Mouse (Mus musculus) thymus, postnatal 36 days (tissue): ENCODE data around the gene Cog4.

Source experiments
- DNase-seq, 2 experiments: peaks; one replicate each; pipeline ENCODE4 v3.0.0; 2022; ENCODE audit warnings: mixed read lengths in 2 of 2

Gene Cog4

DNA sequence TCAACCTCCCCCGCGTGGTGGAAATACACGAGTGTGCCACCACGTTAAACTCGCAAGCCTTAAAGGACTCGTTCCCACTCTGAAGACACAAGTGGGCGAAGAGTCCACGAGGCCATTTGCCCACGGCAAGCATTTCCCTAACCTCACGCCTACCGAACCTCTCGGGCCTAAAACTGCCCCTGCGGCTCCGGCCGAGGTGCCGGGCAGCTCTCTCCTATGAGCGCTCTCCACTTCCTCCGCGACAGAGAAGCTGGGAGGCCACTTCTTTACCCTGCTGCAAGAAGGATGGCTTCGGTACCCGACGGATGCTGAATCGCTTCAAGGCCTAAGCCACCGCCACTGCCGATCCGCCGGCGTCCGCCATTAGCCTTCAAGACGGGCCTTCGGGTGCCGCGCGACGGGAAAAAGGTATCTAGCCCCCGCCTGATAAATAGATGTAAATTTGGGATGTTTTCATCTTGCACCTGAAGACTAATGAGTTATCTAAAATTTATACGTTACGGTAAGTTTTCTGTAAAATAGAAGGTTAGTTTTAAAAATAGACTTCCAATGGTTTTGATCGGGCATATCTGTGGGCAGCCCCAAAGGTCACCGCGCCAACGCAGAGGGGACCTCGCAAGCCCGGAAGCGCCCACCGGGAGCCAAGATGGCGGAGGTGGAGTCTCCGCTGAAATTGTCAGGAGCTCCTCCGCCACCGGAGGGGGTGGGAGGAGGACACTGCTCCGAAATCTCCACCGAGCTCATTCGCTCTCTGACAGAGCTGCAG lies at the start of gene Cog4, which contains the start of gene Sf3b3:
Gene Cog4 (plus strand): TSS at position 196 of the 766 bp plus-strand sequence.
Gene Sf3b3 (minus strand): TSS at position 383 of the 766 bp plus-strand sequence.
- peak; percentile 83 to 86 for DNase-seq

- no peak for DNase-seq
Observed at GRCm38 (mm10) chr8:110797086-110797485, 49.3 kb upstream of the Cog4 start.

GRCm38 (mm10) chr8:110802988-110803387 lies 43.4 kb upstream of the Cog4 start:
- DNase-seq: no peak

GRCm38 (mm10) chr8:110803856-110804255 lies 42.5 kb upstream of the Cog4 start:
- peak; percentile 22 to 60 for DNase-seq

- peak in 1 of 2 experiments; percentile 11 for DNase-seq
Observed at GRCm38 (mm10) chr8:110804825-110805514, 41.4 kb upstream of the Cog4 start.

DNA sequence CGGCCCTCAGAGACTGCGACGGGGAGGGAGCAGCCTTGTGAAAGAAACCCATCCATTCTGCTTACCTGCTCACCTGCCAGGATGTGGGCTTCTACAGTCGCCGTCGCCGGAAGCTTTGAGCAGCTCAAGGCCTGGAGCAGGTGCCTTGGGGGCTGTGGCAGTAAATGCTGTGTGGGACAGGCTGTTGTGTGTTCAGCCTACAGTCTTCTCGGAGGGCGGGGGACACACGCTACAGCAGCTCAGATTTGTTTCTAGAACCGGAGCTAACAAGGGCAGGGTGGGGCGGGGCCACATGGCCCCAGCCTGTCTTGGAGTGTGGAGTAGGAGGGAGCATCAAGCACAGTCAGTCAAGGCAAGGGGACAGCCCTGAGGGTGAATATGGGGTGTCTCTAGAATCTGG lies 40.7 kb upstream of the Cog4 start, which contains the start of gene Il34:
Gene Il34 (minus strand): TSS at position 256 of the 400 bp plus-strand sequence.
- peak; percentile 72 to 87 for DNase-seq

DNA sequence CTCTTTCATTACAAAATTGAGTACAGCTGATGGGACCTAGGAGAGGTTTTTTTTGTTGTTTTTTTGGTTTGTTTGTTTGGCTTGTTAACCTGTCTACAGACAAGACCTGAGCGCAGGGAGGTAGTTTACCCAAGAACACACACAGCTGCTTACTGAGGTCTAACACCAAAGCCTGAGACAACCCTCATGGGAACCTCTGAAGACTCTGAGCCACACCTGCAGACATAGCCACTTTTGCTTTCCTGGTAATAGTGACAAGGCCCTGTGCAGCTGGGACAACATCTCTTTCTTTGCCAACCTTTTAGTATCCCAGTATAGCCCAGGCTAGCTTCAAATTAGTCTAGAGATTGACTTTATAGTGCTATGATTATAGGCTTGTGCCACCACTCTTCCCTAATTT lies 40.3 kb upstream of the Cog4 start:
- peak; percentile 13 to 41 for DNase-seq

DNA sequence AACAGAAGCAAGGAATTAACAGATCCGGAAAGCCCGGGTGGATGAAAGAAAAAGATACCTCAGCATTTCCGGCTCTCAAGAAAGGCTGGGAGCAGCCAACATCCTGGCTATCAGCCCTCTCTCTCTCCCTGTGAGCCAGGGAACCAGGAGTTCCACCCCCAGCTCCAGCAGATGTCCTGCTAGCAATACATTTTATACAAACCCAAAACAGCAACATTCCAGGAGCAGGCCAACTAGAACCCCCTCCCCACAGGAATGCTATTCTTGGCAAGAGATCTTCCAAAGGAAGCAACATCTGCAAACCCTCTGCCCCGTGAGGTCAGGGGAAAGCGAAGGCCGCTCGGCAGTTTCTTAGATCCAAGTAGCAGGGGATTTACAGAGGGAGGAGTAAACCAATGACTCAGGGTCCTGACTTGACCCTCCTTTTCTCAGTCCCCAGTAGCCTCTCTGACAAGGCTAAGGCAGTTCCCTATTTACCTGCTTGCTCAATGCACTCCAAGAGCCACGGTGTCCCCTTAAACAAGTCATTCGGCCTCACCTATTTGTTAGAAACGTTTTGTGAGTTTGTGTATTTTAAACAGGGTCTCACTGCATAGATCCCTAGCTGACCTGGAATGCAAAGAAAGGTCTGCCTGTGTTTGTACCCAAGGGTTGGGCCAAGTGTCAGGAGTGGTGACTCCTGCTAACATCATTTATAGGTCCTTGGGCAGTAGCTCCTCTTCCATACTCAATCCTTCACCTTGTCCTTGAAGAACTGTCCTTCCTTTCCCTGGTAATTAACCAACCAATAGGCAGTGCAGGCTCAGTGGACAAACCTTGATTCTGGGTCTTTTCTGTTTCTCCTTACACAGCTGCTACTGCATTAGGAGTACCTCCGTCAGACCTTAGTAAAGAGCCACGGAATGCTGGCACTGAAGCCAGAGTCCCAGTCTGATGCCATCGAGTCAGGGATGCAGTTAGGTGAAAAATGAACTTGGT lies 37.6 kb upstream of the Cog4 start:
- DNase-seq: no peak

DNA sequence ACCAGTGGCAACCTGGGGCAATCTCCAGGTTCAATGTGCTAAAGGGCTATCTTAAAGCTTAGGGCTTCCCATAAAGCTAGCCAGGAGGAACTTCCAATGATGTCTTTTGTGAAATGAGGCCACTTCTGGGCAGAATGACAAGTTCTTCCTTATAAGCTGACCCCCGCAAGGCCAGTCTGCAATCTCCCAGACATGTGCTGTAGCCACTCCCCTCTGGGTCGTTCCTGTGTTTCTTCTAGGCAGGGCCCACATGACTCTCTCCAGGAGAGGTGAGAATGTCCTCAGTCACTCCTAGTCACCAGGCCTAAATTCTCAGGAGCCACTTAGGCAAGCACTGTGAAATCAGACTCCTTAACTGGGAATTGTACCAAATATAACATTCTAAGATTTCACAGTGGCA lies 36.6 kb upstream of the Cog4 start:
- DNase-seq: no peak

GRCm38 (mm10) chr8:110810481-110811065 lies 35.8 kb upstream of the Cog4 start:
- DNase-seq: no peak

DNA sequence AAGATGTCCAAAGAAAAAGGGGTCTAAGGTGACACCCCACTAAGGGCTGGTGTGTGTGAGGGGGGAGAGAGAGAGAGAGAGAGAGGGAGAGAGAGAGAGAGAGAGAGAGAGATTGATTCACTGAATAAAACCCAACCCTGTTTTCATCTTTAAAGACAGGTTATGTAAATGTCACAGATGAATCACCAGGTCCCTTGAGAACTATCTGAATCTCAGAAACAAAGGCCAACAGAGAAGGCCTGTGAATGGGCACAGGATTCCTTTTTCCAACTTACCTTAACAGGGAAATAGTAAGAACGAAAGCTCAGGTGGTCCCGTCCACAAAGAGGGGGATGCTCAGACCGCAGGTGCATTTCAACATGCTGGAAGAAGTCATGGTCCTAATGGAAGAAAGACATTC lies 35.3 kb upstream of the Cog4 start:
- no peak for DNase-seq

DNA sequence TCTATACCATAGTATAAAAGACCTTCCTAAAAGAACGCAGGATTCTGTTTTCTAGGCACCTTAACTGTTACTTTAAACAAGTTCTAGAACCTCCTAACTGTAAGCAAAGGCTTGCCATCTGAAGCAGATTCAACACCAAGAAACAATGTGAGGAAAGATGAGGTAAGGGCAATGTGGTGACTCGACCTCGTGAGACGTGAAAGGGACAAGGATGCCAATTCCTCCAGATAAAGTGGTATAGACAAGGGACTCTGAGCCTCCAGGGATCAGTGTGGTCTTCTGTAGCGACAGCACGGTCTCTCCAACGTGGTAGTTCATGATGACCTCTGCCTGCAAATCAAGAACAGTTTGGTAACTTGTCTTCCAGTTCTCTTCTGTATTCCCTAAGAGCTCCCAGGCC lies 34.6 kb upstream of the Cog4 start:
- no peak for DNase-seq

DNA sequence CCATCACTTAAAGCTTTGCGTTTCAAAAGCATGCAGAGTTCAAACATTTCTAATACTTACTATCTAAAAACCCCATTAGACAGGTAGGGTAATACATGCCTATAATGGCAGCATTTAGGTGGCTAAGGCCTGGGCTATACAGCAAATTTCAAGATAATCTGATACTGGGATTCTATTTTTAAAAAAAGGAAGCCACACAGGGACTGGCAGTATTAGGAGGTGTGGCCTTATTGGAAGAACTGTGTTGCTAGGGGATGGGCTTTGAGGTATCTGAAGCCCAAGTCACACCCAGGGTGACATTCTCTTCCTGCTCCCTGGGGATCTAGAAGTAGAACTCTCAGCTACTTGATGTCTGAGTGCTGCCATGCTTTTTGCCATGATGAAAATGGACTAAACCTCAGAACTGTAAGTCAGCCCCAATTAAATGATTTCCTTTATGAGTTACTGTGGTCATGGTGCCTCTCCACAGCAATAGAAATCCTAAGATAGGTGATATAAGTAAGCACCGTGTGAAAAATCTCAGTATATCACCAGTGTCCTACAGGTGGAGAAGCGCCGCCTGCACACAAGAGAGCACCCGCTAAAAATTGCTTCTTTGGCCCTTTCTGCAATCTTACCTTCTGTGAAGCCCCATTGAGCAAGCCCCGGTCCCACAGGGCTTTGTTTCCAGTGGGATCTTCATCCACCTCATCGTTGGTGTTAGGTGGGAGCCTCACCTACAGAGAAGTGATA lies 33.9 kb upstream of the Cog4 start:
- no peak for DNase-seq

- no peak for DNase-seq
Observed at GRCm38 (mm10) chr8:110813081-110813812, 33.2 kb upstream of the Cog4 start.

- no peak for DNase-seq
Observed at GRCm38 (mm10) chr8:110815308-110815707, 31.1 kb upstream of the Cog4 start.

DNA sequence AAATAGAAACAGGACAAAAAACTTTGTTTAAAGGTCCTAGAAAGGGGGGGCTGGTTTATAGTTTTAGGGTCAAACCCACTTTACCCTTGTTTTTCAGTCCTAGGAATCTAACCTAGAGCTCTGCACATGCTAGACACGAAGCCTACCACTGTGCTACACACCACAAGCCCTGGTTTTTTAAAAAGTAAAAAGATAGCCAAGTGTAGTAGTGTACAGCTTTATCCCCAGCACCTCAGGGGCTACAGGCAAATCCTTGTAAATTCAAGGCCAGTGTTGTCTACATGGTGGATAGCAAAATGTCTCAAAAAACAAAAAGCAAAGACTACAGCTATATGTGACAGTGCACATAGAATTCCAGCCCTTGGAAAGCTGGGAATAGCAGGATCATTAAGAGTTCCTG lies 29.4 kb upstream of the Cog4 start:
- DNase-seq: no peak

DNA sequence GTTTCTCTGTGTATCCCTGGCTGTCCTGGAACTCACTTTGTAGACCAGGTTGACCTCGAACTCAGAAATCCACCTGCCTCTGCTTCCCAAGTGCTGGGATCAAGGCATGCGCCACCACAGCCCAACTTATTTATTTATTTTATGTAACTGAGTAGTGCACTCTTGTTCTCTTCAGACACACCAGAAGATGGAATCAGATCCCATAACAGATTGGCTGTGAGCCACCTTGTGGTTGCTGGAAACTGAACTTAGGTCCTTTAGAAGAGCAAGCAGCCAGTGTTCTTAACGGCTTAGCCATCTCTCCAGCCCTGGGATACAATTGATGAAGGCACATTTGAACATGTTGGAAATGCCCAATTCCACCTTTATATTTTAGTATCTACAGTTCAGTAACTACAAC lies 27.8 kb upstream of the Cog4 start:
- DNase-seq: no peak

GRCm38 (mm10) chr8:110820257-110820656 lies 26.1 kb upstream of the Cog4 start:
- DNase-seq: no peak

DNA sequence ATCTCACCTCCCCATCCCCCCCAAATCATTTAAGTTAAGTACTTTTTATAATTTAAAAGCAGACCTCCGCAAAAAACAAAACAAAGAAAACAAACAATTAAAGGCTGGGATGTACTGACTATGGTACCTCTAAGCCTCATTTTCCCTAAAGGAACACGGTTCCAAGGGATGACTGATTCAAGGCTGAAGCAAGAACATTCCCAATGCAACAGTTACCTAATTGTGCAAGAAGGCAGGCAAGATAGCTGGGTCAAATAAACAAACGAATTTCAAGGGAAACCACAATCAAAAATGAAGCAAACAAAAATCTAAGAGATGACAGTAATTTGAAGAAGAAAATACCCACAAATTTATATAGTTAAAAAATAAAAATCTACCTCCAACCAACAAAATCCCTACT lies 24.4 kb upstream of the Cog4 start:
- no peak for DNase-seq

DNA sequence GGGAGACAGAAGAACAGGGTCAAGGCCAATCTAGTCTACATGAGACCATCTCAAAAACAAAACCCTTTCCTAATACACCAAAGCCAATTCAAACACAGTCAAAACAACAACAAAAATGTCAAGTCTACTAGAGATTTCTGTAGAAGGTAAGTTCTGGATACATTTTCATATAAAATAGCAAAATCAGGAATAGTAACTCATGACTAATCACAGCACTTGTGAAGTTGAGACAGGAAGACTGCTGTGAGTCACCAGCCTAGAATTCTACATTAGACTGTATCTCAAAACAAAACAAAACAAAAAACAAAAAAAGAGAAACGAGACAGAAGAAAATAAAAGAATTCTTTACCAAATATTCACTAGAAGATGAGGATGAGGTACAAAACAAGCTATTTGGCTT lies 21.5 kb upstream of the Cog4 start:
- DNase-seq: no peak

DNA sequence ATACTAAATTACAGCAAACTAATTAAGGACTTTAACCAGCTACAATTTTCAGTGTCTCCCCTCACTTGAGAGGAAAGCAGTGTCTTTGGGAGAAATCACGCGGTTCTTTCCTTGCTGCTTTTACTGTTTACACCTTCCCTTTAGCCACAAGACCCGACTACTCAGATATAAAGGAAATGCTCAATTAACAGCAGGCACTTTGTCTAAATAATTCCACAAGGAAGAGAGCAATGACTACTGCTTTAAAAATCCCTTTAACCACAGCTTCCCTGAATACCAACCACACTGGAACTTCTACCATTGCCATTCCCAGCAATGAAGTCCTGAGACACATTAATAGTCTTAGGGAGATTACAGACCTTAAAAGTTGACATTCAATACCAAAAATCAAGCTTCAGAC lies 17.9 kb upstream of the Cog4 start:
- no peak for DNase-seq
